Mouse (Mus musculus) brain, adult 2 months (tissue): ENCODE results near the gene Lpgat1.

Source experiments
- DNase-seq: peaks from one replicate; pipeline ENCODE4 v3.0.0; 2011; ENCODE audit warnings: low read depth, low spot score

Lpgat1 gene

GRCm38 (mm10) chr1:191717601-191718498 is at the start of gene Lpgat1:
TSS of gene Lpgat1 (plus strand) at chr1:191717834.
- DNase-seq = peak; percentile 79

- DNase-seq = no peak
Measured at GRCm38 (mm10) chr1:191668030-191668429, 49.6 kb upstream of the Lpgat1 start.

GRCm38 (mm10) chr1:191674071-191674470 is 43.6 kb upstream of the Lpgat1 start:
- peak; percentile 23 for DNase-seq

GRCm38 (mm10) chr1:191681633-191682032 is 36.0 kb upstream of the Lpgat1 start:
- DNase-seq = no peak

GRCm38 (mm10) chr1:191687531-191687930 is 30.1 kb upstream of the Lpgat1 start:
- no peak for DNase-seq

GRCm38 (mm10) chr1:191693231-191693630 is 24.4 kb upstream of the Lpgat1 start:
- DNase-seq = no peak

GRCm38 (mm10) chr1:191698253-191698795 is 19.3 kb upstream of the Lpgat1 start:
- no peak for DNase-seq

GRCm38 (mm10) chr1:191704535-191704934 is 13.1 kb upstream of the Lpgat1 start:
- DNase-seq = no peak

- DNase-seq = no peak
Measured at GRCm38 (mm10) chr1:191706541-191707078, 11.0 kb upstream of the Lpgat1 start.

GRCm38 (mm10) chr1:191709811-191710210 is 7.8 kb upstream of the Lpgat1 start:
- no peak for DNase-seq

GRCm38 (mm10) chr1:191712224-191712838 is 5.3 kb upstream of the Lpgat1 start:
- DNase-seq = no peak

- no peak for DNase-seq
Measured at GRCm38 (mm10) chr1:191713813-191714212, 3.8 kb upstream of the Lpgat1 start.

GRCm38 (mm10) chr1:191715150-191715549 is 2.5 kb upstream of the Lpgat1 start:
- DNase-seq = no peak

- DNase-seq = no peak
Measured at GRCm38 (mm10) chr1:191717141-191717540, 493 bp upstream of the Lpgat1 start.

- DNase-seq = peak; percentile 47
Measured at GRCm38 (mm10) chr1:191718522-191719281, 1.1 kb downstream of the Lpgat1 start.

- DNase-seq = peak; percentile 43
Measured at GRCm38 (mm10) chr1:191719326-191719725, 1.7 kb downstream of the Lpgat1 start.

GRCm38 (mm10) chr1:191720419-191720818 is 2.8 kb downstream of the Lpgat1 start:
- DNase-seq = peak; percentile 74

GRCm38 (mm10) chr1:191722706-191723105 is 5.1 kb downstream of the Lpgat1 start:
- no peak for DNase-seq

- peak; percentile 74 for DNase-seq
Measured at GRCm38 (mm10) chr1:191723675-191724074, 6.0 kb downstream of the Lpgat1 start.

- no peak for DNase-seq
Measured at GRCm38 (mm10) chr1:191724385-191725061, 6.9 kb downstream of the Lpgat1 start.

GRCm38 (mm10) chr1:191732623-191733022 is 15.0 kb downstream of the Lpgat1 start:
- no peak for DNase-seq
